Mouse (Mus musculus): ENCODE results near the gene AA986860. TPM values are rescaled to one million over a fixed set of nuclear protein-coding genes. Genes with fewer than 3 reads are reported as not detected.

AA986860 gene
- polyA plus RNA-seq, 1 experiment from 2014 or later, result 55.7 TPM

- no peak overlapping the region for H3K4me2 ChIP-seq (ENCODE audit: low read length)
- H3K4me1 ChIP-seq (replicated peaks; ENCODE audit: control insufficient read depth, insufficient read depth, low read length), result no peaks in the 10 kb centered on the region
- no peaks in the 10 kb centered on the region for H3K36me3 ChIP-seq (ENCODE audit: control insufficient read depth, insufficient read depth, low read length)
- DNase-seq (ENCODE audit: low spot score) (no peak), ATAC-seq (replicated peaks; ENCODE audit: low FRiP score, low TSS enrichment, low read depth) (no peak)
- H3K27ac ChIP-seq (ENCODE audit: low read depth), result no peak overlapping the region
- no peaks in the 10 kb centered on the region for H3K9me3 ChIP-seq (ENCODE audit: control insufficient read depth, low read length)
- no peaks in the 10 kb centered on the region for H3K27me3 ChIP-seq (replicated peaks; ENCODE audit: control insufficient read depth, insufficient read depth, low read length)
- WGBS, result 72% methylated on average over 3 of the region's 3 CpGs
- no peak overlapping the region for H3K9ac ChIP-seq (ENCODE audit: low read length)
- no peak overlapping the region for H3K4me3 ChIP-seq (ENCODE audit: low read depth, low read length)
Measured at GRCm38 (mm10) chr1:130770981-130771494, 39.3 kb downstream of the AA986860 start.

- DNase-seq (ENCODE audit: low spot score) (no peak), ATAC-seq (replicated peaks; ENCODE audit: low FRiP score, low TSS enrichment, low read depth) (no peak)
- Histone ChIP-seq H3K27ac (ENCODE audit: low read depth) (no peak overlapping the region), H3K4me1 (replicated peaks; ENCODE audit: control insufficient read depth, insufficient read depth, low read length) (no peaks in the 10 kb centered on the region), H3K9me3 (ENCODE audit: control insufficient read depth, low read length) (no peaks in the 10 kb centered on the region), H3K4me2 (ENCODE audit: low read length) (no peak overlapping the region), H3K27me3 (replicated peaks; ENCODE audit: control insufficient read depth, insufficient read depth, low read length) (no peaks in the 10 kb centered on the region), H3K9ac (ENCODE audit: low read length) (no peak overlapping the region), H3K36me3 (ENCODE audit: control insufficient read depth, insufficient read depth, low read length) (no peaks in the 10 kb centered on the region), H3K4me3 (ENCODE audit: low read depth, low read length) (no peak overlapping the region)
- WGBS, result 79% methylated on average over 2 of the region's 2 CpGs
Measured at GRCm38 (mm10) chr1:130775234-130775633, 43.5 kb downstream of the AA986860 start.

DNA sequence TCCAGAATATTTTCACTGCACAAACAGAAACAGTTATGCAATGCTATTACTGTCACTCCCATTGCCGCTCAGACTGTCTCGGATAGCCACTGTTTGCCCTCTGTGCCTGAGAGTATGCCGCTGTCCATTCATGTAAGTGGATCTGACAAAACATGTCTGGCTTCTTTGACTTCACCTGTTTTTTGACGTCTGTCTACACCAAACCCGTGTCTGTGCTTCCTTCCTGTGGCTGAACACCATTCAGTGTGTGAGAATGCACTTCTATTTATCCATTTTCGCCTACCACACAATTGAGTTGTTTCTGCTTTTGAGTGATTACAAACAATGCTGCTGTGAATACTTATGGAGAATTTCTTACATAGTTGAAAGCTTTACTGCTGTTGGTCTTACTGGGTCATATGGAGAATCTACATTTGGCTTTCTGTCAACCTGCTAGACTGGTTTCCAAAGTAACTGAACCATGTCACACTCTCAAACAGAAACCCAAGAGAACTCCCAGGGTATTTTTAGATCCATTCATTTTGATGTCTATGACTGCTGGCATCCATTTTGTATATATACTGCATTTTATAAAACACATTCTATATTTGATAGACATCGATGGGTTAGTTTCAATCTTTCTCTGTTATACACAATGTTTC lies 44.0 kb downstream of the AA986860 start:
- Histone ChIP-seq H3K9ac (ENCODE audit: low read length) (no peak overlapping the region), H3K36me3 (ENCODE audit: control insufficient read depth, insufficient read depth, low read length) (no peaks in the 10 kb centered on the region), H3K4me2 (ENCODE audit: low read length) (no peak overlapping the region), H3K9me3 (ENCODE audit: control insufficient read depth, low read length) (no peaks in the 10 kb centered on the region), H3K4me3 (ENCODE audit: low read depth, low read length) (no peak overlapping the region), H3K4me1 (replicated peaks; ENCODE audit: control insufficient read depth, insufficient read depth, low read length) (no peaks in the 10 kb centered on the region), H3K27me3 (replicated peaks; ENCODE audit: control insufficient read depth, insufficient read depth, low read length) (no peaks in the 10 kb centered on the region), H3K27ac (ENCODE audit: low read depth) (no peak overlapping the region)
- WGBS, result 81% methylated on average over 7 of the region's 7 CpGs
- no peak for ATAC-seq (replicated peaks; ENCODE audit: low FRiP score, low TSS enrichment, low read depth)
- DNase-seq (ENCODE audit: low spot score), result no peak

DNA sequence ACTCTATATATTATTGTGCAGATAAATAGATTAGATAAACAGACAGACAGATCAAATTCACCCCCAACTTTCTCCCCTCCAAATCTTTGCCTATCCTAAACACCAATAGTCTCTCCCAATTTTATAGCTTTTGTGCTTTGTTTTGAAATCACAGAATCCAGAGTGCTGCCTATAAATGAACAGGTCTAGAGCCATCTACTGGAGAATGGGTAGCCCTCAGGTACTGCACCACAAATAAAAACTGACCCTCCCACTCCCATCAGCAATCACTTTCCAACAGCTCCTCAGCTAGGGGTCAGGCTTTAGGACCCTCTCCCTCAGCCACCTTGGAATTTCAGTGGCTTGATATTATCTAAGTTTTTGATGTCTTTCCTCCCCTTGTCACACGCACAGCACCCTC lies 44.9 kb downstream of the AA986860 start:
- H3K9me3 ChIP-seq (ENCODE audit: control insufficient read depth, low read length), result no peaks in the 10 kb centered on the region
- WGBS, result 86% methylated on average over 1 of the region's 1 CpGs
- no peaks in the 10 kb centered on the region for H3K27me3 ChIP-seq (replicated peaks; ENCODE audit: control insufficient read depth, insufficient read depth, low read length)
- H3K27ac ChIP-seq (ENCODE audit: low read depth), result no peak overlapping the region
- H3K9ac ChIP-seq (ENCODE audit: low read length), result no peak overlapping the region
- ATAC-seq (replicated peaks; ENCODE audit: low FRiP score, low TSS enrichment, low read depth), result no peak
- H3K36me3 ChIP-seq (ENCODE audit: control insufficient read depth, insufficient read depth, low read length), result no peaks in the 10 kb centered on the region
- no peak for DNase-seq (ENCODE audit: low spot score)
- no peak overlapping the region for H3K4me2 ChIP-seq (ENCODE audit: low read length)
- no peak overlapping the region for H3K4me3 ChIP-seq (ENCODE audit: low read depth, low read length)
- no peaks in the 10 kb centered on the region for H3K4me1 ChIP-seq (replicated peaks; ENCODE audit: control insufficient read depth, insufficient read depth, low read length)

DNA sequence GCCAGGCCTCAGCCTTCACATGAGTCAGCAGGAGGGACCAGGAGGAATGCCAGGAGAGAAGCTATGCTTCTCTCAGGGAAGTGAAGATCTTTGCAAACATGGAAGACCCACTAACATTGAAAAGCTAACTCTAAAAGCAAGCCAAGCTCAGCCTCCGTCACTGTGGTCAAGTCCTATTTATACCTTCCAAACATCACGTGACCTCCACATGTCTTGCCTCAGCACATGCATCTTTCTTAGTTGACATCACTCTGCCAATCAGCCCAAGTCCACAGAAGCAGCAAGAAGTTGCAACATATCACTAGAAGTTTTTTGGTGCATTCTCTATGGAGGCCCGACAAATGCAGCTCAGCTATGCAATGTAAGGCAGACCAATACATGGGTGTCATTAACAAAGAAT lies 48.1 kb downstream of the AA986860 start:
- H3K9ac ChIP-seq (ENCODE audit: low read length), result no peak overlapping the region
- no peak for ATAC-seq (replicated peaks; ENCODE audit: low FRiP score, low TSS enrichment, low read depth)
- no peaks in the 10 kb centered on the region for H3K27me3 ChIP-seq (replicated peaks; ENCODE audit: control insufficient read depth, insufficient read depth, low read length)
- H3K4me1 ChIP-seq (replicated peaks; ENCODE audit: control insufficient read depth, insufficient read depth, low read length), result no peaks in the 10 kb centered on the region
- no peaks in the 10 kb centered on the region for H3K36me3 ChIP-seq (ENCODE audit: control insufficient read depth, insufficient read depth, low read length)
- H3K4me3 ChIP-seq (ENCODE audit: low read depth, low read length), result no peak overlapping the region
- no peak overlapping the region for H3K4me2 ChIP-seq (ENCODE audit: low read length)
- H3K27ac ChIP-seq (ENCODE audit: low read depth), result no peak overlapping the region
- H3K9me3 ChIP-seq (ENCODE audit: control insufficient read depth, low read length), result no peaks in the 10 kb centered on the region
- DNase-seq (ENCODE audit: low spot score), result no peak
- 87% methylated on average over 3 of the region's 3 CpGs for WGBS

DNA sequence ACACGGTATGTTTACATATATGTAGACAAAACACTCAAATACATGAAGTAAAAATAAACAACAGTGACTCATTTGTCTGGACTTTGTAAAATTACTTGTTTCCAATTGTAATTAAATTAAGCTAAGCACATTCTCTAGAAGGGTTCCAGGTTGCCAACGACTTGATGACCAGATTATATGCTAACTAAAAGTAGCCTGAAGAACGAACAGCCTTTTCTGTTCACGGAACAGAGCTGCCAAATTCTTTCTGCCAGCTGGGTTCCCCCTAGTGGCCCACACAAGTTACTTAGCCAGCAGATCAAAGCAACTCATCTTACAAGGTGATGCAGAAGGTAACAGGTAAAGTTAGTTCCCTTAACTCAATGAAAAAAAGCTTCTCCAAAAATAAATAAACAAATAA lies 52.3 kb downstream of the AA986860 start:
- no peaks in the 10 kb centered on the region for H3K9me3 ChIP-seq (ENCODE audit: control insufficient read depth, low read length)
- no peak overlapping the region for H3K4me2 ChIP-seq (ENCODE audit: low read length)
- H3K27ac ChIP-seq (ENCODE audit: low read depth), result no peak overlapping the region
- DNase-seq (ENCODE audit: low spot score) (peak; percentile 41), ATAC-seq (replicated peaks; ENCODE audit: low FRiP score, low TSS enrichment, low read depth) (0 out of 2 replicates have a peak, but pooled peaks have one; percentile 62)
- WGBS, result 14% methylated on average over 4 of the region's 4 CpGs
- no peaks in the 10 kb centered on the region for H3K36me3 ChIP-seq (ENCODE audit: control insufficient read depth, insufficient read depth, low read length)
- H3K4me1 ChIP-seq (replicated peaks; ENCODE audit: control insufficient read depth, insufficient read depth, low read length), result no peaks in the 10 kb centered on the region
- no peak overlapping the region for H3K4me3 ChIP-seq (ENCODE audit: low read depth, low read length)
- H3K27me3 ChIP-seq (replicated peaks; ENCODE audit: control insufficient read depth, insufficient read depth, low read length), result no peaks in the 10 kb centered on the region
- H3K9ac ChIP-seq (ENCODE audit: low read length), result no peak overlapping the region

DNA sequence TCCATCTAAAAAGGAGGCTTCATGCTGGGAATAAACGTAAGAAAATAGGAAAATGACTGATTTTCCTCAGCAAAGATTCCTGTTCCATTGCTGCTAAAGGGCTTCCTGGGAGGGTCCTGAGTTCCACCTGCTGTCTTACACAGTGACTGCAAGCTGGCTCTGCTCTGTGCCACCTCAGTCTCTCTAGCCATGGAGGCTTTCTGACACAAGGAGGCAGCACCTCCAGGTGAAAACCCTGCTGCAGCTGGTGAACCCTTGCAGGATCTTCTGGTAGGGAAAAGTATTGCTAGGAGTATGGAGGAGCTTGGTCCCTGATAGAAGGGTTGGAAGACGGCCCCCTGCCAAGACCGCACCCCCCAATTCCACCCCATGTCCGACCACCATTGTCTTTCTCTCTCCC lies 55.2 kb downstream of the AA986860 start:
- ATAC-seq (replicated peaks; ENCODE audit: low FRiP score, low TSS enrichment, low read depth) (peak; percentile 74), DNase-seq (ENCODE audit: low spot score) (peak; percentile 58)
- Histone ChIP-seq H3K9ac (ENCODE audit: low read length) (no peak overlapping the region), H3K27ac (ENCODE audit: low read depth) (no peak overlapping the region), H3K4me2 (ENCODE audit: low read length) (no peak overlapping the region), H3K36me3 (ENCODE audit: control insufficient read depth, insufficient read depth, low read length) (no peaks in the 10 kb centered on the region), H3K4me3 (ENCODE audit: low read depth, low read length) (no peak overlapping the region), H3K9me3 (ENCODE audit: control insufficient read depth, low read length) (peaks cover 3% of the 10 kb centered on the region; the same call in 1 of the 2 replicates), H3K4me1 (replicated peaks; ENCODE audit: control insufficient read depth, insufficient read depth, low read length) (no peaks in the 10 kb centered on the region), H3K27me3 (replicated peaks; ENCODE audit: control insufficient read depth, insufficient read depth, low read length) (no peaks in the 10 kb centered on the region)
- 25% methylated on average over 4 of the region's 4 CpGs for whole genome bisulfite sequencing

DNA sequence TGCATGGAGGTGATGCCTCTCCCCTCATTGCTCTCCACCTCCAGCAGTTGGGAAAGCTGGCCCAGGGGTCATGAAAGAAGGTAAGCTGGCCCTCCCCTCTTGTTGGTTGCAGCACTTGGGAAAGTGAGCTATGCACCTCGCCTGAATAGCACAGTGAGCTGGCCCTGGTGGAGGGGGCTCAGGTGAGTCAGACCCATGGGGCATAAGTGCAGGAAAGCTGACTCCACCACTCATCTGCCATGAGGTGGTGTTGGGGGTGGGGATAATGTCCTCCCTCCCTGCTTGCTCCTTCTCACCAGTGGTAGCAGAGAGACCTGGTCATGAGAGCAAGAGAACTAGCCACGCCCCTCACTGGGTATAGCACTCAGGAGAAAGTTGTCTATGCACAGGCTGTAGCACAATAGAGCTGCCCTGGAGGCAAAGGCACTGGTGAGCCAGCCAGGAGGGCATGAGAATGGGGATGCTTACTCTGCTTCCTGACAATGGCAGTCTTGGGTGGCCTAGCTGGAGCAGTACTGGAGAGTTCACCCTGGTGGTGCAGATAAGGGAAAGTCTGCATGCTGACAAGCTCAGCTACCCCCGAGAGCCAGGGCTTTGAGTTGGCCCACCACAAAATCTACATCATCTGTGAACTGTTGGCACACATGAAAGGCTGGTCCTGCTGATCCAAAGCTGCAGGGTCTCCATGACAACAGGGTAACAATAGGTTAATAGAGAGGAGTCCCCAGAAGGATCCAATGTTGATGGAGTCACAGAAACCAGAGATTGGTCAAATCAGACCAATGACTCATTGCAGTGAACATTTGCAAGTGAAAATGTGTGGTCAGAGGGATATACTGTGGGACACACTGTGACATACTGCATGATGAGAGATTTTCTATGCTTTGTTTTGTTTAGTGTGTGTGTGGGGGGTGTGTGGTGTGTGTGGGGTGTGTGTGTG lies 58.0 kb downstream of the AA986860 start:
- H3K4me2 ChIP-seq (ENCODE audit: low read length), result no peak overlapping the region
- H3K9ac ChIP-seq (ENCODE audit: low read length), result no peak overlapping the region
- 57% methylated on average over 3 of the region's 3 CpGs for WGBS
- no peaks in the 10 kb centered on the region for H3K4me1 ChIP-seq (replicated peaks; ENCODE audit: control insufficient read depth, insufficient read depth, low read length)
- ATAC-seq (replicated peaks; ENCODE audit: low FRiP score, low TSS enrichment, low read depth), result no peak
- no peak overlapping the region for H3K27ac ChIP-seq (ENCODE audit: low read depth)
- peaks cover 5% of the 10 kb centered on the region; the same call in 1 of the 2 replicates for H3K9me3 ChIP-seq (ENCODE audit: control insufficient read depth, low read length)
- H3K4me3 ChIP-seq (ENCODE audit: low read depth, low read length), result no peak overlapping the region
- no peaks in the 10 kb centered on the region for H3K27me3 ChIP-seq (replicated peaks; ENCODE audit: control insufficient read depth, insufficient read depth, low read length)
- DNase-seq (ENCODE audit: low spot score), result no peak
- H3K36me3 ChIP-seq (ENCODE audit: control insufficient read depth, insufficient read depth, low read length), result no peaks in the 10 kb centered on the region
